Mouse (Mus musculus): Measurements from ENCODE around the gene Gm525. TPM values are rescaled to one million over a fixed set of nuclear protein-coding genes. Genes with fewer than 3 reads are reported as not detected.
A peak's percentile ranks its signal among the peaks of the same experiment; 100 is the strongest.

The Gm525 gene
- polyA plus RNA-seq, 1 experiment from 2014 or later: 1.7 TPM

DNA sequence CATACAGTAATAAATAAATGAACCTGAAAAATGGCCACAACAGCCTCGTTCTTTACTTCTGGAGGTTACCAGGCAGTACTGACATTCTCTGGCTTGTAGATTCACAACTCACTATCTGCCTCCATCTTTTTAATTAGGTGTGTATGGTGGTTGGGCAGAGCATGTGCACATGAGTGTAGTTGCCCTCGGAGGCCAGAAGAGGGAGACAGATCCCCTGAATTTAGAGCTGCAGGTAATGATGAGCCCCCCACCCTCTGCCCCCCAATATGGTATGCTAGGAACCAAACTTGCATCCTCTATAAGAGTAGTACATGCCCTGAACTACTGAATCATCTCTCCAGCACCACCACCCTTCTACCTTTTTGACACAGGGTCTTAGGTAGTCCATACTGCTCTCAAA is 64.3 kb downstream of the Gm525 start:
- H3K36me3 ChIP-seq (ENCODE audit: control insufficient read depth, insufficient read depth, low read length): no peaks in the 10 kb centered on the region
- no peak overlapping the region for H3K27ac ChIP-seq (replicated peaks)
- ATAC-seq (ENCODE audit: low FRiP score, low TSS enrichment) (no peak), DNase-seq (ENCODE audit: low spot score) (no peak)
- H3K27me3 ChIP-seq (ENCODE audit: control insufficient read depth, insufficient read depth, low read length): no peaks in the 10 kb centered on the region
- H3K4me2 ChIP-seq (replicated peaks; ENCODE audit: low read depth): no peak overlapping the region
- no peak overlapping the region for H3K4me3 ChIP-seq (ENCODE audit: low read depth, low read length)
- H3K9me3 ChIP-seq (ENCODE audit: control insufficient read depth, low read length): no peaks in the 10 kb centered on the region
- no peak overlapping the region for H3K9ac ChIP-seq (ENCODE audit: low read length)
- H3K4me1 ChIP-seq (replicated peaks; ENCODE audit: control insufficient read depth, insufficient read depth): no peaks in the 10 kb centered on the region
- 94% methylated on average over 2 of the region's 2 CpGs for WGBS
- TF ChIP-seq CTCF (IDR thresholded peaks at IDR 0.05; ENCODE audit: low read depth) (0 out of 2 replicates have a peak, but pooled peaks have one; percentile 15), EP300 (optimal IDR thresholded peaks at IDR 0.05) (no peak)

Other genes with a start within 250 kb of the Gm525 start
- 14.4 and 16.6 TPM in 2 replicates for gene Akap1, start 209.3 kb upstream of the Gm525 start, polyA plus RNA-seq (2015; fragmentation: Nextera tagmentation; extraction: Ambion mirVana)
- gene Scpep1, start 118.4 kb upstream of the Gm525 start, polyA plus RNA-seq (2015; fragmentation: Nextera tagmentation; extraction: Ambion mirVana): 67.2 and 67.8 TPM in 2 replicates
- gene Elobl, start 106.9 kb upstream of the Gm525 start, polyA plus RNA-seq (2015; fragmentation: Nextera tagmentation; extraction: Ambion mirVana): not detected in 2 replicates
- 5.9 and 6.2 TPM in 2 replicates for gene Coil, start 103.6 kb upstream of the Gm525 start, polyA plus RNA-seq (2015; fragmentation: Nextera tagmentation; extraction: Ambion mirVana)
- 28.3 and 29.5 TPM in 2 replicates for gene Trim25, start 74.5 kb upstream of the Gm525 start, polyA plus RNA-seq (2015; fragmentation: Nextera tagmentation; extraction: Ambion mirVana)
- 1.9 and 2.2 TPM in 2 replicates for gene Dgke, start 7.0 kb upstream of the Gm525 start, polyA plus RNA-seq (2015; fragmentation: Nextera tagmentation; extraction: Ambion mirVana)
- 1.7 TPM in 2 replicates for gene Nog, start 228.5 kb downstream of the Gm525 start, polyA plus RNA-seq (2015; fragmentation: Nextera tagmentation; extraction: Ambion mirVana)

All from stomach, postnatal 0 days (tissue).